Mouse (Mus musculus): ENCODE measurements at regions not wholly inside any gene's neighbourhood (a gene's known extent, or its start where the extent isn't known, plus 50 kb on each side); places are given as distances from the start of the nearest gene placed in this dataset.

- peak in 1 of 2 experiments; percentile 17 for DNase-seq (ENCODE audit: low spot score in 2 of 2)
- intact Hi-C loops (cut with DNase I), result loop anchor here (2.0 to 10.0 kb wide), 2 partner anchors 700 to 1482 kb away; no protein-coding TSS in a partner anchor
Measured at GRCm38 (mm10) chr7:51434865-51435264, 76.0 kb upstream of the Ano5 start.

DNA sequence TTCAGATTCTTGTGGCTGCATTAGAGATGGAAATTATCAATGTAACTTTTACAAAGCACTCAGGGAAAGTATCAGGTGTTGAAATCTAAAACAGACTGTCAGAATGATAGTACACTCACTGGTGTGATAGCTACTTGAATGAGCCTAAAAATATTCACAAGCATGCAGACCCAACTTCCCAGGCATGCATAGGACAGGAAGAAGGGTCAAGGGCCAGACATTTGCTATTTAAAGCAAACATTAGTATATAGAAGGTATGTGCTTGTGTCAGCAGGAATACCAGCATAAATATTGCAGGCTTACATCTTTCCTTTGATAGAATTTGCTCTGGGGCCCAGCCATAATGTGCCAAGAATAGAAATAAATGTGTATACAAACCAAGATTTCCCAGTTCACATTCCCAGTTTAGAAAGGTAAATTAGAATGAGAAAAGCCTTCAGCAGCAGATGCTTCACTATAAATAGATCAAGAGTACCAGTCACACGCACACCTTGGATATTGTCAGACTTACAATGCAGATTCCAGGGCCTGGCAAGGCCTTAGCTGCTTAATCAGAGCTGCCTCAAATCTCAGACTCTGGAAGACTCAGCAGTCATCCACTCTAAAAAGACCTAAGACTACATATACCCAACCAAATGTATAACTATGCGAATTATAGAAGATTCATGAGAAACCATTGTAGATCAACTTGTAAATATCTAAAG lies 55.7 kb upstream of the Ano5 start:
- intact Hi-C loops (cut with DNase I), result no loop called here

DNA sequence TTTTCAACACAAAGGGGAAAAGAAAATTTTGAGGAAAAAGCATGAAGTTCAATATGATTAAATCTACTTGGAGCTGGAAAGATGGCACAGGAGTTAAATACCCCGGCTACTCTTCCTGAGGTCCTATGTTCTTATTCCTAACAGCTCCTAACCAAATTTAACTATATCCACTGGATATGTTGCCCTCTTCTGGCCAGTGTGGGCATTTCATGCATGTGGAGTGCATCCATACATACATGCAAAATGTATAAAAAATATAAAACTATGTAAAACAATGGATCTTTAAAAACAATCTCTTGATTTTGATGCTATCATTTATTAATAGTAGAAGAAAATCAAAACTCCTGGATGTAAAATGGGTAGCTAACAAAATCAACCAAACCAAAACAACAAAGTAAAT lies 52.1 kb upstream of the Ano5 start:
- intact Hi-C loops (cut with DNase I), result no loop called here
- no peak for DNase-seq (ENCODE audit: low spot score in 2 of 2)

More for the DNA sequence above, 55.7 kb upstream of the Ano5 start:
- no peak for DNase-seq (ENCODE audit: low spot score in 2 of 2)

Data from left cerebral cortex, postnatal 36 days (tissue).